Mouse (Mus musculus) ES-E14 (cell line): ENCODE results near the gene Olfr1414. TPM values are rescaled to one million over a fixed set of nuclear protein-coding genes. Genes with fewer than 3 reads are reported as not detected.
"Not testable (repeated sequence)": the region's sequence is repeated elsewhere in the genome, so short reads cannot be mapped to it uniquely, and the experiment has no call there.

ENCODE experiments used
- DNase-seq: peaks from one replicate; pipeline ENCODE4 v3.0.0-alpha.2; 2013; ENCODE audit warnings: low read depth, low spot score
- H3K27ac ChIP-seq: 2 replicates; pipeline ENCODE4 v1.5.1; 2012; ENCODE audit warnings: low read depth, mild to moderate bottlenecking, low read length, moderate library complexity, mixed read lengths; ENCODE audit not compliant: poor library complexity, insufficient read depth, severe bottlenecking
- H3K36me3 ChIP-seq: 2 replicates; pipeline ENCODE4 v1.6.1; 2012; ENCODE audit warnings: mild to moderate bottlenecking, low read length, moderate library complexity, mixed read lengths; ENCODE audit not compliant: control insufficient read depth, poor library complexity, insufficient read depth, severe bottlenecking
- H3K4me1 ChIP-seq, 2 experiments: fragments of 150-350 bp in 1 of 2; sonication (generic) in 1 of 2; 2 replicates each; pipeline ENCODE4 v1.6.1; 2012; ENCODE audit warnings: low read length in 2 of 2, mild to moderate bottlenecking in 1 of 2, mixed read lengths in 1 of 2; ENCODE audit not compliant: control insufficient read depth in 2 of 2, insufficient read depth in 2 of 2, poor library complexity in 1 of 2
- H3K4me3 ChIP-seq, 2 experiments: fragments of 150-350 bp in 1 of 2; sonication (generic) in 1 of 2; 2 replicates each; pipeline ENCODE4 v1.5.1; 2012; ENCODE audit warnings: low read length in 2 of 2, low read depth in 1 of 2, mild to moderate bottlenecking in 1 of 2, mixed read lengths in 1 of 2; ENCODE audit not compliant: insufficient read depth in 1 of 2, poor library complexity in 1 of 2, severe bottlenecking in 1 of 2
- H3K9ac ChIP-seq: 2 replicates; pipeline ENCODE4 v1.6.1; 2012; ENCODE audit warnings: low read depth, mild to moderate bottlenecking, low read length, mixed read lengths; ENCODE audit not compliant: poor library complexity, insufficient read depth, severe bottlenecking
- H3K9me3 ChIP-seq: fragments of 150-350 bp; sonication (generic); 2 replicates; pipeline ENCODE4 v1.6.1; 2012; ENCODE audit warnings: low read depth, mild to moderate bottlenecking, low read length; ENCODE audit not compliant: control insufficient read depth, insufficient read depth
- CHD2 ChIP-seq: IDR thresholded peaks from 2 replicates; pipeline ENCODE4 v1.6.1; 2014; ENCODE audit warnings: mild to moderate bottlenecking, low read depth, low read length, inconsistent platforms
- HCFC1 ChIP-seq: IDR thresholded peaks from 2 replicates; pipeline ENCODE4 v1.6.1; 2012; ENCODE audit warnings: low read length, inconsistent platforms, borderline replicate concordance; ENCODE audit not compliant: insufficient read depth
- MAFK ChIP-seq: IDR thresholded peaks from 2 replicates; pipeline ENCODE4 v1.6.1; 2014; ENCODE audit warnings: mild to moderate bottlenecking, low read depth, low read length, inconsistent platforms; ENCODE audit not compliant: insufficient read depth
- ZC3H11A ChIP-seq: IDR thresholded peaks from 2 replicates; pipeline ENCODE4 v1.6.1; 2012; ENCODE audit warnings: low read depth, mild to moderate bottlenecking, inconsistent platforms, low read length, borderline replicate concordance
- ZNF384 ChIP-seq: IDR thresholded peaks from 2 replicates; pipeline ENCODE4 v1.6.1; 2012; ENCODE audit warnings: low read depth, low read length, inconsistent platforms
- in situ Hi-C, 2 experiments: fragments of 600-800 bp; cut with MboI; formaldehyde crosslinking; loops; one replicate each; pipeline ENCODE4 v1.15.1; 2025; ENCODE audit warnings: low sequenced_read_pairs in 2 of 2, inconsistent platforms in 1 of 2; ENCODE audit not compliant: unreplicated experiment in 2 of 2
- total RNA-seq: library from RNA; depleted of rRNA; stranded (reverse); fragments of 300-350 nt; gene quantifications from 2 replicates; pipeline ENCODE4 v1.2.3, GENCODE M21; 2012

Gene Olfr1414
- total RNA-seq, 1 experiment: not detected

GRCm38 (mm10) chr1:92521376-92521775, 2.9 kb upstream of the Olfr1414 start:
- Histone ChIP-seq H3K36me3 (no peaks in the 10 kb centered on the region), H3K4me1 (peaks cover 0 to 2% of the 10 kb centered on the region in 2 experiments; a peak in 1 of 4 replicates), H3K9me3 (no peaks in the 10 kb centered on the region), H3K4me3 (no peak overlapping the region), H3K9ac (no peak overlapping the region), H3K27ac (no peak overlapping the region)
- TF ChIP-seq ZC3H11A: no peak
- peak; percentile 100 for TF ChIP-seq ZNF384
- TF ChIP-seq CHD2: no peak
- no peak for TF ChIP-seq HCFC1
- TF ChIP-seq MAFK: 0 out of 2 replicates have a peak, but pooled peaks have one; percentile 18
- in situ Hi-C loops: no loop called here
- DNase-seq: peak; percentile 36

GRCm38 (mm10) chr1:92519046-92519445, 585 bp upstream of the Olfr1414 start:
- Histone ChIP-seq H3K4me1 (peaks cover 0 to 2% of the 10 kb centered on the region in 2 experiments; a peak in 1 of 4 replicates), H3K27ac (no peak overlapping the region), H3K4me3 (no peak overlapping the region), H3K9ac (no peak overlapping the region), H3K36me3 (no peaks in the 10 kb centered on the region), H3K9me3 (no peaks in the 10 kb centered on the region)
- in situ Hi-C loops: no loop called here
- TF ChIP-seq MAFK (no peak), ZNF384 (no peak), CHD2 (no peak), HCFC1 (no peak), ZC3H11A (no peak)
- no peak for DNase-seq

GRCm38 (mm10) chr1:92515390-92515789, 3.1 kb downstream of the Olfr1414 start:
- no peaks in the 10 kb centered on the region for H3K36me3 ChIP-seq
- H3K4me1 ChIP-seq: peaks cover 0 to 2% of the 10 kb centered on the region in 2 experiments; a peak in 1 of 4 replicates
- no peak overlapping the region for H3K27ac ChIP-seq
- in situ Hi-C loops: no loop called here
- TF ChIP-seq MAFK: no peak
- H3K4me3 ChIP-seq: no peak overlapping the region
- H3K9me3 ChIP-seq: no peaks in the 10 kb centered on the region
- H3K9ac ChIP-seq: no peak overlapping the region
- no peak for DNase-seq

GRCm38 (mm10) chr1:92511646-92512045, 6.8 kb downstream of the Olfr1414 start:
- H3K9ac ChIP-seq, H3K4me1 ChIP-seq, H3K36me3 ChIP-seq, H3K9me3 ChIP-seq, DNase-seq, H3K27ac ChIP-seq, H3K4me3 ChIP-seq, in situ Hi-C loops: not testable (repeated sequence)

GRCm38 (mm10) chr1:92496001-92496400, 22.5 kb downstream of the Olfr1414 start, which contains the start of gene Olfr1415:
Gene Olfr1415 (minus strand): TSS chr1:92496101.
- no peak for TF ChIP-seq ZNF384
- no peak for TF ChIP-seq CHD2
- TF ChIP-seq MAFK: no peak
- no peak for TF ChIP-seq ZC3H11A
- no peak for TF ChIP-seq HCFC1
- H3K4me3 ChIP-seq: no peak within 1 kb of the TSS
- no peaks in the 10 kb centered on the region for H3K9me3 ChIP-seq
- no peaks in the 10 kb centered on the region for H3K4me1 ChIP-seq
- no peak for DNase-seq
- H3K36me3 ChIP-seq: no peaks in the 10 kb centered on the region
- in situ Hi-C loops: no loop called here
- H3K27ac ChIP-seq: no peak within 1 kb of the TSS
- H3K9ac ChIP-seq: no peak within 1 kb of the TSS
